Mouse (Mus musculus) C2C12 (cell line): ENCODE measurements around the gene Sdc3.

Experiments used
- CEBPB ChIP-seq: IDR thresholded peaks from one replicate; pipeline ENCODE4 v1.6.1; 2011; ENCODE audit warnings: low read depth, mild to moderate bottlenecking, control low read depth, moderate library complexity
- CTCF ChIP-seq: IDR thresholded peaks from one replicate; pipeline ENCODE4 v1.5.1; 2011; ENCODE audit not compliant: control insufficient read depth, insufficient read depth, insufficient read length
- MAX ChIP-seq: IDR thresholded peaks from one replicate; pipeline ENCODE4 v1.6.1; 2011; ENCODE audit warnings: mild to moderate bottlenecking, control low read depth
- MYOD1 ChIP-seq: IDR thresholded peaks from one replicate; pipeline ENCODE4 v1.6.1; 2011; ENCODE audit warnings: low read depth; ENCODE audit not compliant: control insufficient read depth, insufficient read length
- USF1 ChIP-seq: IDR thresholded peaks from one replicate; pipeline ENCODE4 v1.6.1; 2011; ENCODE audit warnings: low read depth, mild to moderate bottlenecking, control low read depth, moderate library complexity

GRCm38 (mm10) chr4:130865460-130865859 lies 73.1 kb downstream of the Sdc3 start:
- no peak for TF ChIP-seq CTCF
- no peak for TF ChIP-seq MAX
- TF ChIP-seq CEBPB = no peak
- TF ChIP-seq USF1 = no peak
- TF ChIP-seq MYOD1 = no peak
